Mouse (Mus musculus) embryonic fibroblast, embryonic 13.5 days (primary cell): ENCODE results near the gene Tars2.

Experiments used
- CTCF ChIP-seq: IDR thresholded peaks from 2 replicates; pipeline ENCODE4 v1.5.1; 2011; ENCODE audit warnings: mild to moderate bottlenecking, control low read depth, low read length, moderate library complexity, borderline replicate concordance; ENCODE audit not compliant: insufficient read depth
- POLR2A ChIP-seq: IDR thresholded peaks from 2 replicates; pipeline ENCODE4 v1.6.1; 2011; ENCODE audit warnings: low read depth, mild to moderate bottlenecking, control low read depth, low read length, moderate library complexity

DNA sequence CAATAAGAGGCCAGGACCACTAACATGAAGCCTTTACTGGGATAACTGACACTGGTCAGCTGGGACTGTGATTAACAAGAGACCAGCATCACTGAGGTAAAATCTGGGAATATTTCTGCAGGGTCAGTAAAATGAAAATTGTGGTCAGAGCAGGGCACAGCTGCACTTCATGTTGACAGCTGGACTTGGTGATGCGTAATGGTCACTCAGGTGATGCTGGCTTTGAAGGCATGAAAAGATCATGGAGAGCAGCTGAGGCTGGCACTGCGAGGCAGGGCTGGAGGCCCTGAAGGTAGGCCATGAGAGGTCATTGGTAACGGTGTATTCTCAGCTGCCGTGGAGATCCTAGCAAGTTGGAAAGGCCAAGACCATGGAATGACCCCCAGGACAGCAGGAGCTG is 61.7 kb downstream of the Tars2 start:
- TF ChIP-seq CTCF (no peak), POLR2A (no peak)
